Mouse (Mus musculus): ENCODE measurements around the gene Mnat1. TPM values are rescaled to one million over a fixed set of nuclear protein-coding genes. Genes with fewer than 3 reads are reported as not detected.

Mnat1 gene
- total and polyA plus RNA-seq, 2 experiments from 2014 or later, result 13.2 to 16.1 TPM

- Histone ChIP-seq H3K27me3 (ENCODE audit: insufficient read depth, low read length) (no peaks in the 10 kb centered on the region), H3K27ac (ENCODE audit: low read depth, low read length) (no peak overlapping the region), H3K9me3 (ENCODE audit: low read length) (no peaks in the 10 kb centered on the region), H3K36me3 (ENCODE audit: insufficient read depth, low read length) (peaks cover 11% of the 10 kb centered on the region), H3K4me2 (ENCODE audit: low read depth, low read length, poor library complexity, severe bottlenecking) (no peak overlapping the region), H3K4me3 (ENCODE audit: low read depth, low read length) (no peak overlapping the region), H3K4me1 (ENCODE audit: insufficient read depth, low read length) (no peaks in the 10 kb centered on the region), H3K9ac (replicated peaks; ENCODE audit: low read length, poor library complexity, severe bottlenecking) (no peak overlapping the region)
- no peak for TF ChIP-seq CTCF (IDR thresholded peaks at IDR 0.05)
- no peak for DNase-seq (ENCODE audit: low spot score)
- ATAC-seq (ENCODE audit: low FRiP score), result no peak
Measured at GRCm38 (mm10) chr12:73294884-73295283, 171.4 kb downstream of the Mnat1 start.

GRCm38 (mm10) chr12:73295505-73296140 lies 172.1 kb downstream of the Mnat1 start:
- peaks cover 11% of the 10 kb centered on the region for H3K36me3 ChIP-seq (ENCODE audit: insufficient read depth, low read length)
- DNase-seq (ENCODE audit: low spot score) (no peak), ATAC-seq (ENCODE audit: low FRiP score) (no peak)
- H3K27me3 ChIP-seq (ENCODE audit: insufficient read depth, low read length), result no peaks in the 10 kb centered on the region
- H3K4me1 ChIP-seq (ENCODE audit: insufficient read depth, low read length), result no peaks in the 10 kb centered on the region
- no peaks in the 10 kb centered on the region for H3K9me3 ChIP-seq (ENCODE audit: low read length)
- no peak overlapping the region for H3K27ac ChIP-seq (ENCODE audit: low read depth, low read length)
- WGBS, result 41% methylated on average over 11 of the region's 11 CpGs
- no peak overlapping the region for H3K4me2 ChIP-seq (ENCODE audit: low read depth, low read length, poor library complexity, severe bottlenecking)
- no peak for TF ChIP-seq CTCF (IDR thresholded peaks at IDR 0.05)
- H3K9ac ChIP-seq (replicated peaks; ENCODE audit: low read length, poor library complexity, severe bottlenecking), result no peak overlapping the region
- H3K4me3 ChIP-seq (ENCODE audit: low read depth, low read length), result no peak overlapping the region

- no peak overlapping the region for H3K27ac ChIP-seq (ENCODE audit: low read depth, low read length)
- no peaks in the 10 kb centered on the region for H3K9me3 ChIP-seq (ENCODE audit: low read length)
- H3K36me3 ChIP-seq (ENCODE audit: insufficient read depth, low read length), result peaks cover 9% of the 10 kb centered on the region
- no peaks in the 10 kb centered on the region for H3K27me3 ChIP-seq (ENCODE audit: insufficient read depth, low read length)
- TF ChIP-seq CTCF (IDR thresholded peaks at IDR 0.05), result no peak
- H3K9ac ChIP-seq (replicated peaks; ENCODE audit: low read length, poor library complexity, severe bottlenecking), result no peak overlapping the region
- no peaks in the 10 kb centered on the region for H3K4me1 ChIP-seq (ENCODE audit: insufficient read depth, low read length)
- no peak overlapping the region for H3K4me2 ChIP-seq (ENCODE audit: low read depth, low read length, poor library complexity, severe bottlenecking)
- no peak for ATAC-seq (ENCODE audit: low FRiP score)
- no peak overlapping the region for H3K4me3 ChIP-seq (ENCODE audit: low read depth, low read length)
- no peak for DNase-seq (ENCODE audit: low spot score)
- 88% methylated on average over 5 of the region's 5 CpGs for WGBS
Measured at GRCm38 (mm10) chr12:73298621-73299020, 175.1 kb downstream of the Mnat1 start.

GRCm38 (mm10) chr12:73300531-73300930 lies 177.0 kb downstream of the Mnat1 start:
- no peak overlapping the region for H3K4me2 ChIP-seq (ENCODE audit: low read depth, low read length, poor library complexity, severe bottlenecking)
- no peak for TF ChIP-seq CTCF (IDR thresholded peaks at IDR 0.05)
- no peak overlapping the region for H3K4me3 ChIP-seq (ENCODE audit: low read depth, low read length)
- H3K27me3 ChIP-seq (ENCODE audit: insufficient read depth, low read length), result no peaks in the 10 kb centered on the region
- DNase-seq (ENCODE audit: low spot score) (no peak), ATAC-seq (ENCODE audit: low FRiP score) (no peak)
- no peaks in the 10 kb centered on the region for H3K4me1 ChIP-seq (ENCODE audit: insufficient read depth, low read length)
- WGBS, result 94% methylated on average over 2 of the region's 2 CpGs
- H3K36me3 ChIP-seq (ENCODE audit: insufficient read depth, low read length), result peaks cover 5% of the 10 kb centered on the region
- no peak overlapping the region for H3K9ac ChIP-seq (replicated peaks; ENCODE audit: low read length, poor library complexity, severe bottlenecking)
- no peaks in the 10 kb centered on the region for H3K9me3 ChIP-seq (ENCODE audit: low read length)
- H3K27ac ChIP-seq (ENCODE audit: low read depth, low read length), result no peak overlapping the region

GRCm38 (mm10) chr12:73304636-73305035 lies 181.1 kb downstream of the Mnat1 start:
- peaks cover 5% of the 10 kb centered on the region for H3K36me3 ChIP-seq (ENCODE audit: insufficient read depth, low read length)
- no peak for TF ChIP-seq CTCF (IDR thresholded peaks at IDR 0.05)
- no peak overlapping the region for H3K4me3 ChIP-seq (ENCODE audit: low read depth, low read length)
- H3K27me3 ChIP-seq (ENCODE audit: insufficient read depth, low read length), result no peaks in the 10 kb centered on the region
- ATAC-seq (ENCODE audit: low FRiP score) (no peak), DNase-seq (ENCODE audit: low spot score) (no peak)
- WGBS, result 91% methylated on average over 4 of the region's 4 CpGs
- H3K9ac ChIP-seq (replicated peaks; ENCODE audit: low read length, poor library complexity, severe bottlenecking), result no peak overlapping the region
- no peaks in the 10 kb centered on the region for H3K9me3 ChIP-seq (ENCODE audit: low read length)
- H3K4me1 ChIP-seq (ENCODE audit: insufficient read depth, low read length), result no peaks in the 10 kb centered on the region
- no peak overlapping the region for H3K4me2 ChIP-seq (ENCODE audit: low read depth, low read length, poor library complexity, severe bottlenecking)
- H3K27ac ChIP-seq (ENCODE audit: low read depth, low read length), result no peak overlapping the region

GRCm38 (mm10) chr12:73307750-73308149 lies 184.2 kb downstream of the Mnat1 start:
- no peak for DNase-seq (ENCODE audit: low spot score)
- no peak overlapping the region for H3K4me2 ChIP-seq (ENCODE audit: low read depth, low read length, poor library complexity, severe bottlenecking)
- WGBS, result 91% methylated on average over 4 of the region's 4 CpGs
- no peak overlapping the region for H3K9ac ChIP-seq (replicated peaks; ENCODE audit: low read length, poor library complexity, severe bottlenecking)
- TF ChIP-seq CTCF (IDR thresholded peaks at IDR 0.05), result no peak
- H3K9me3 ChIP-seq (ENCODE audit: low read length), result no peaks in the 10 kb centered on the region
- ATAC-seq (ENCODE audit: low FRiP score), result no peak
- H3K27me3 ChIP-seq (ENCODE audit: insufficient read depth, low read length), result no peaks in the 10 kb centered on the region
- no peak overlapping the region for H3K27ac ChIP-seq (ENCODE audit: low read depth, low read length)
- no peak overlapping the region for H3K4me3 ChIP-seq (ENCODE audit: low read depth, low read length)
- 0 out of 2 replicates have a peak, but pooled peaks cover 5% of the 10 kb centered on the region for H3K36me3 ChIP-seq (ENCODE audit: insufficient read depth, low read length)
- H3K4me1 ChIP-seq (ENCODE audit: insufficient read depth, low read length), result no peaks in the 10 kb centered on the region

Data from midbrain, postnatal 0 days (tissue).